Mouse (Mus musculus) cerebellum, adult 8-10 months (tissue): ENCODE results near the gene Sync.

Experiments used
- DNase-seq: peaks from one replicate; pipeline ENCODE4 v3.0.0; 2022

Sync gene

DNA sequence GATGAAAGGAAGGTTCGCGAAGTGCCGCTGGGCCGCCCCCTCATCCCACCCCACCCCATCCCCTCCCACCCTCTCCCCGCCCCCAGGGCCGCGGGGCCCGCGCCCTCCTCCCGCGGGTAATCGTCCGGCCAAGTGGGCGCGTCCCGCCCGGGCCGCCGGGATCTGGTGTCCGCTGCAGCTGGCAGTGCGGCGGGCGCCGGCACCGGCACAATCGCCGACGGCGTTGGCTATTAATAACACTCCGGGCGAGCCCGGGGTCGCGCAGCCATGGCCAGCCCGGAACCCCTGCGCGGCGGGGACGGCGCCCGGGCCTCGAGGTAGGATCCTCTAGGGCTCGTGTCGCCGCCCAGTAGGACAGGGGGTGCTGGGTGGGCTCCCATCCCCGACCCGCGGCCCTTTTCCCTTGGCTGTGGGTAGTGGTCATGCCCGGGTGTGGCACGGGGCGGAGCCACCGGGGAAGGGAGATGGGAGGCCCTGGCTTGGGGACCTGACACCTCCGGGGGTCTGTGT is at the start of gene Sync:
Gene Sync (plus strand): TSS at position 146 of the 510 bp plus-strand sequence.
- DNase-seq, result no peak

- no peak for DNase-seq
These were observed 49.5 kb upstream of the Sync start for GRCm38 (mm10) chr4:129237843-129238441.

GRCm38 (mm10) chr4:129238579-129239016 is 48.8 kb upstream of the Sync start:
- no peak for DNase-seq

DNA sequence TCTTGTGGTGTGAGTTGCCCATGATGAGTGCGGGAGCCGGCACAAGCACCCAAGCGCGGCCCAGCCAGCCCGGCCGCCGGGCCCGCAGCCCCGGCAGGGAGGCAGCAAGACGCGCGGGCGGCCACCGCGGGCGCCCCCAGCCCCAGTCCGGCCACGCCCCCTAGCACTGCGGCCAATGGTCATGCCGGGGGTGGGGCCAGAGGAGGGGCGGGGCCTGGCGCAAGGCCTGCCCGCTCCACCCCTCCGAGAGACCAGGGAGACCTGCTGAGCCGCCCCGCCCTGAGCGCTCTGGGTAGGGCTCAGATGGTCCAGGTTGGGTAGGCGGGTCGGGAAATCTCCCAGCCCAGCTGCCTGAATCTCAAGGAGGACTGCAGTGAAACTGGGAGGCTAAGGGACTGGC is 48.3 kb upstream of the Sync start:
- peak; percentile 76 for DNase-seq

DNA sequence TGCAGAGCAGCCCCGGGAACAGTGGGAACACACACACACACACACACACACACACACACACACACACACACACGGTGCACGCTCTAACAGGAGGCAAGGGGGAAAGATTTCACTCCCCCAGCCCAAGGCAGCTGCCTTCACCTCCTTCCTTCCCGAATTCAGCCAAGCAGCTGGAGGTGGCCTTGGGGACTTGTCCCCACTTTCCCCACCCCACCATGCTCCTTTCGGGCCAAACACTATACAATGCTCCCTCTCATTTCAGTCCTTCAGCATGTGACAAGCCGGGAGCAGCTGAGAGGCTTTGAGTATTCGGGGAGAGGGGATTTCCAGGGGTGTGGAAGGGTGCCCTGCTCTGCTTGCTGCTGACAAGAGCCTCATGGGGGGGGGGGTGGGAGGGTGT is 45.5 kb upstream of the Sync start:
- no peak for DNase-seq

DNA sequence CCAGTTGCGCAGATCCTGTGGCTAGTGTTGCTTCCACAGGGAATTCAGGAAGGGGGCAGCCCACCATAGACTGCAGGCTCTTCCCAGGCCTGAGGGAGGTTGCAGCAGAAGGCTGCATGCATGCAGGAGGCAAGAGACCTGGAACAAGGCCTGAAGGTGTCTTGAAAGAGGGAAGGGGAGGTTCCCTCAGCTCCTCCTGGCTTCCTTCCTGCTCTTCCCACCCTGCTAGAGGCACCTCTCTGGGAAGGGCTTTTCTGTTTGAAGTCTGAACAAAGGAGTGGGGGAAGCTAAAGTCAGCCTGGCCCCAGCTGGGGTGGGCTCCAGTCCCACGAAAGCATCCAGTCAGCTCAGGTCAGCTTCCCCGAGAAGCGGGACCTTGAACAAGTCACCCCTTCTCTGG is 45.1 kb upstream of the Sync start:
- no peak for DNase-seq

GRCm38 (mm10) chr4:129242761-129243160 is 44.7 kb upstream of the Sync start:
- DNase-seq, result no peak

DNA sequence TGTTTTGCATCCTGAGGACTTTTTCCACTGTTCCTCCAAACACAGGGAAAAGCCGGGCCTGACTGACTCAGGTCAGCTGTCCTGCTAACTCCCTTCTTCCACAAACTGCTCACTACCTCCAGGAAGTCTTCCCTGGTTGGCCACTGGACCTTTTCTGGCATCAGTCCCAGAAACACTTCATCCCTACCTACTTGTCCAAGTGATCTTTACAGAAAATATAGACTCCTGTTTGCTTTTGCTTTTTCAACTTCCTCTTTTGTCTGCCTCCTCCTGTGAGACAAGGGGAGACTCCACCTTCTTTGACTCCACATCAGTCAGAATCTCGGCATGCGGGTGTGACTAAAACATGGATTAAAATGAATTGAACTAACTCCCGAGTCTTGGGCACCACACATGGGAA is 42.6 kb upstream of the Sync start:
- DNase-seq, result no peak

DNA sequence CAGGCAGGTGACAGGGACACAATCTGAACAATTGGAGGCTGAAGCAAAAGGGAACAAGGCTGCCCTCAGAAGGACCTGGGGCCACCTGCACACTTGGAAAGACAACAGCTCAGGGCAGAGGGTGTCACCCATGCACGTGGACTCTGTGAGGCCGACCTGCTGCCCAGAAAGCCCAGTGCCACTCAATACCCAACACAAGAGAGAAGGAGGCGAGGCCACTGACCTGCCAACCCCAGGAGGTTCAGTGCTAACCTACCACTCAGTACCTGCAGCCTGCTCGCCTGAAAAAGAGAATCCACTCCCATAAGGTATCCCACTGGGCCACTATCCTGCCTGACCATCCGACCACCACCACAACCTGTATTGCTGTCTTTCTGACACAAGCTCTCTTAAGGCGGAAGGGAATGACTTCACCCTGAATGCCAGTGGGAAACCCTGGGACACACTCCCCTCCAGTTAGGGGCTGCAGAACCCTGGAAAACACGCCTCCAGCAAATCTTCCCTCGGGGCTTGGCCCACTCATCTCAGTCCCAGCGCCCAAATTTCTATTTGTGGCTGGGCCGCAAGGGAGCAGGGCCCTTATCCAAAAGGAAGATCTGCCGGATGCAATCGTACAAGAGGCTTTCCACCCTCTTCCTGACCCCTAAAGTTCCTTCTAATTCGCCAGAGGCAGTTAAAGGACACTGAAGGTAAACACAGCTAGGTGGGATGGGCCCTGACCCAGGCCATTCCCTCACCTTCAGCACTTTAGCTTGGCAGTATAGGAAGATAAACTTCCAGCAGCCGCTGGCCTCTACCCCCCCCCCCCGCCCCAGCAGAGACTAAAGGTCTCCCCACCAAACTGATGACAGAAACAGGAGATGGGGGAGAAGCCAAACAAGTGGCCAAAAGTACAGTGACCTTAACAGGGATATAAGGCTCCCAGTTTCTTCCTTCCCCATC is 40.8 kb upstream of the Sync start:
- no peak for DNase-seq

DNA sequence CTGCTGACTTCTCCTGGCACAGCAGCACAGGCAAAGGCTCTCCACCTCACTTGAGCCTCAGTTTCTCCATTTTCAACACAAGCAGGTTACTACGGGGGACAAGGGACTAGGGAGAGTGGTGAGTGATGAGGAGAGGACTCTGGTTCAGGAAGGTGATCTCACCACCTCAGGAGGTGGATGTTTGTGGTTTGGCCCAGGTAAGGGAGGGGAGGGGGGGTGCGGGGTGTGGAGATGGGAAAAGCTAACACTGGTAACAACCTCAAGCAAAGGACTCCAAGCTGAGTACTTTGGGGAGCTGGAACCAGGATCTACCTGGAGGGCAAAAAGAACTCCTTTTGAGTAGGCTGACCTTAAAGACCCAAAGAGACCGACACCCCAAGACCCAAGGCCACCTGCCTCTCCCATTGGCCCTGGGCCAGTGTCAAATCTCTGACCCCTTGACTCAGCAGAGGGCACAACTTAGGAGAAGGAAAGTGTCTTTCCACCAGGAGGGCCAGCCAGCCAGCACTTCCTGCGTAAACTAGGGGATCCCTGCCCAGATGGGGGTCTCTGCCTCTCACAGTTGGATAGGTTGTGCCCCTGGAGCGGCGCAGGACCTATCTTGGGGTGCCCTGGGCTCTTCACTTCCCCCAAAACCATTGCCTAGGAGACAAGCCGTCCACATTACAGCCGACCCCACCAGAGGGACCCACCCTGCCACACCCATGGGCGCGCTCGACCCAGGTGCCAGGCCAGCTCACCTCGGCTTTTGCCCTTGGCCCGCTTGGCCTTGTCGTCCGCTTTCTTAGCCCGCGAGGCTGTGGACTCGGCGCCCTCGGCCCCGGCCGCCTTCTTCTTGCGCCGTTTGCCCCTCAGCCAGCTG is 39.8 kb upstream of the Sync start:
- DNase-seq, result no peak

DNA sequence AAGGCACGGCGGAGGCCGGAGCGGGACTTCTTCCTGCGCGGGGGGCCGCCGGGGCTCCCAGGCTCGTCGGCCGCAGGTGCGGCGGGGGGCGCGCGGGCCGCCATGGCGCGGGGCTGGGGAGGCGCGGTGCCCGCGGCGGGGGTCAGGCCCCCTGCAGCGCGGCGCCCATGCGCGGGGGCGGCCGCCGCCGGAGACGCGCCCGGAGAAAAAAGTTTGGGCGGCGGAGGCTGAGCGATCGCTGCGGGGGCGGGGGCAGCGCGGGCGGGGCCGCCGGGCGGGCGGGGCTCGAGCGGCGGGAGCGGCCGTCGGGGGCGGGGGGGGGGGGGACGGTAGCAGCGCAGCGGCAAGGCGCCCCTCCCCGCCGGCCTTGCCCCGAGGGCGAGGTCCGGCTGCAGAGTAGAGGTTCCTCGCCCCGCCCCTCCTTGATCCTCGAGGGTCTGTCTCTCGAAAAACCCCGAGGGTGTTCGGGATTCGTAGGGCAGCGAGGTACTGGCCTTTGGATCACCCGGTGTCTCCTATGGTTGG is 39.1 kb upstream of the Sync start:
- no peak for DNase-seq

GRCm38 (mm10) chr4:129249288-129249687 is 38.1 kb upstream of the Sync start:
- no peak for DNase-seq

- no peak for DNase-seq
These were observed 36.5 kb upstream of the Sync start for GRCm38 (mm10) chr4:129250759-129251481.

GRCm38 (mm10) chr4:129251482-129252125 is 35.8 kb upstream of the Sync start:
- DNase-seq, result no peak

DNA sequence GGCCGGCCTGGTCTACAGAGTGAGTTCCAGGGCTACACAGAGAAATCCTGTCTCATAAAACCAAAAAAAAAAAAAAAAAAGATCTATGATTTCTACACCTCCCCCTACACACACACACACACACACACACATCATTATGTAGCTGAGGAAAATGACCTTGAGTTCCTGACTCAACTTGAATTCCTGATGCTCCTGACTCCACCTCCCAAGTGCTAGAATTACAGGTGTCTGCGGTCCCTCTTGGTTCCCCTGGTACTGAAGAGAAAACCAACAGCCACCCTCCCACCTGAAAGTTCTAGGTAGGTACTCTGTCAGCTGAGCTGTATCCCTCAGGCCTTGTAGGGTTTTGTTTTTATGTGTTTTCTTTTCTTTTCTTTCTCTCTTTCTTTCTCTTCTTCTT is 34.9 kb upstream of the Sync start:
- DNase-seq, result no peak

- no peak for DNase-seq
These were observed 32.8 kb upstream of the Sync start for GRCm38 (mm10) chr4:129254571-129254970.

GRCm38 (mm10) chr4:129256450-129257380 is 30.7 kb upstream of the Sync start:
- DNase-seq, result no peak

DNA sequence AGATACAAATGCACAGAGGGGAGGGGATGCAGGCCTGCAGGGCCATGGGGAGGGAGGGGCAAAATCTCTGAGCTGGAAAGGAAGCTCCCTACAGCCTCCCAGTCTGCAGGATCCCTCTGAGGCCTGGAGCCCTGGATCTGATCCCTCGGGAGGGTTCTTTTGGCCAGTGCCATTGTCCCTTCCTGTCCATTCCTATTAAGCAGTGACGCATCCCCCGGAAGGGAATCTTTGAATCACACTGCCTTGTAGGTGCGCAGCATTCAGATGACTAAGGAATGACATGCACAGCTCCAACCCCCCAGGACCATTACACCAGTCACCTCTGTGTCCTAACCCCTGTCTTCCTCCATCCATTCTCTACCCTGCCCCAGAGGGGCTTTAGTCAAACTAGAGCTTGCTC is 28.3 kb upstream of the Sync start:
- DNase-seq, result no peak

DNA sequence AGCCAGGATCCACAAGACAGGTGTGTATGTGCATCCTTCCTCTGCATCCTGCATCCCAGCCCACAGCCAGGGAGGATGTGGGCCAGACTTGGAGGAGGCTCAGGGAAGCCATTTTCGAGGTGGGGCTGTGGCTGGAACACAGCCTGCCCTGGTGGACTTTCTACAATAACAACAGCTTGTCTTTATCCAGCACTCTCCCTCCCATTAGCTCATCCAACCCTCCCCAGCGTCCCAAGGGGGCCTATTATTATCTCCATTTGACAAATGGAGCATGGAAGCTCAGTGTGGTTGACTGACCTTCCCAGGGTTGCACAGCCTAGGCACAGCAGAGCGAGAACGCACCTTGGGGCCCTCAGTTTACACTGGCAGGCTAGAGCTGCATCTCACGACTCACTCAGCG is 26.7 kb upstream of the Sync start:
- DNase-seq, result no peak

GRCm38 (mm10) chr4:129261196-129261595 is 26.2 kb upstream of the Sync start, which contains the start of gene C77080:
TSS of gene C77080 (minus strand) at chr4:129261404.
- DNase-seq, result no peak
